Mouse (Mus musculus) small intestine, adult 2 months (tissue): ENCODE data around the gene Ccdc169. TPM values are rescaled to one million over a fixed set of nuclear protein-coding genes. Genes with fewer than 3 reads are reported as not detected.

Experiments
- H3K27ac ChIP-seq: fragments of 200-500 bp; 2 replicates; pipeline ENCODE4 v1.5.1; 2012; ENCODE audit warnings: low read depth, low read length, control low read depth, inconsistent platforms; ENCODE audit not compliant: insufficient read depth
- H3K27me3 ChIP-seq: fragments of 200-500 bp; 2 replicates; pipeline ENCODE4 v1.6.1; 2012; ENCODE audit warnings: mild to moderate bottlenecking, moderate library complexity, low read length, inconsistent platforms; ENCODE audit not compliant: control insufficient read depth, insufficient read depth
- H3K36me3 ChIP-seq: fragments of 200-500 bp; 2 replicates; pipeline ENCODE4 v1.6.1; 2012; ENCODE audit warnings: mild to moderate bottlenecking, low read length, control low read depth, inconsistent platforms; ENCODE audit not compliant: control insufficient read depth, insufficient read depth
- H3K4me1 ChIP-seq: fragments of 200-500 bp; 2 replicates; pipeline ENCODE4 v1.6.1; 2012; ENCODE audit warnings: low read length, inconsistent platforms, mixed read lengths; ENCODE audit not compliant: control insufficient read depth, insufficient read depth, insufficient read length
- H3K4me3 ChIP-seq: fragments of 200-500 bp; 2 replicates; pipeline ENCODE4 v1.5.1; 2012; ENCODE audit warnings: low read depth, mild to moderate bottlenecking, control low read depth, inconsistent platforms, low read length, moderate library complexity
- CTCF ChIP-seq: fragments of 200-500 bp; IDR thresholded peaks from 2 replicates; pipeline ENCODE4 v1.5.1; 2012; ENCODE audit warnings: low read depth, mild to moderate bottlenecking, control low read depth, inconsistent platforms, low read length, moderate library complexity, mixed read lengths; ENCODE audit not compliant: insufficient replicate concordance, insufficient read length; ENCODE audit errors: extremely low read depth
- POLR2A ChIP-seq: fragments of 200-500 bp; IDR thresholded peaks from 2 replicates; pipeline ENCODE4 v1.6.1; 2012; ENCODE audit warnings: low read depth, mild to moderate bottlenecking, control low read depth, inconsistent platforms, low read length, moderate library complexity
- WGBS: fragments of 180-500 bp; shearing (Covaris S2); methylation state at CpG from one replicate; pipeline ENCODE4 v1.1.7; 2018; 5-methylcytosine and 5-hydroxymethylcytosine counted together
- polyA plus RNA-seq: library from polyadenylated mRNA; depleted of rRNA; stranded (reverse); fragments of >200 nt; gene quantifications from 2 replicates; pipeline ENCODE4 v1.2.3, GENCODE M21; 2012

Ccdc169 gene
- polyA plus RNA-seq, 1 experiment: not detected

DNA sequence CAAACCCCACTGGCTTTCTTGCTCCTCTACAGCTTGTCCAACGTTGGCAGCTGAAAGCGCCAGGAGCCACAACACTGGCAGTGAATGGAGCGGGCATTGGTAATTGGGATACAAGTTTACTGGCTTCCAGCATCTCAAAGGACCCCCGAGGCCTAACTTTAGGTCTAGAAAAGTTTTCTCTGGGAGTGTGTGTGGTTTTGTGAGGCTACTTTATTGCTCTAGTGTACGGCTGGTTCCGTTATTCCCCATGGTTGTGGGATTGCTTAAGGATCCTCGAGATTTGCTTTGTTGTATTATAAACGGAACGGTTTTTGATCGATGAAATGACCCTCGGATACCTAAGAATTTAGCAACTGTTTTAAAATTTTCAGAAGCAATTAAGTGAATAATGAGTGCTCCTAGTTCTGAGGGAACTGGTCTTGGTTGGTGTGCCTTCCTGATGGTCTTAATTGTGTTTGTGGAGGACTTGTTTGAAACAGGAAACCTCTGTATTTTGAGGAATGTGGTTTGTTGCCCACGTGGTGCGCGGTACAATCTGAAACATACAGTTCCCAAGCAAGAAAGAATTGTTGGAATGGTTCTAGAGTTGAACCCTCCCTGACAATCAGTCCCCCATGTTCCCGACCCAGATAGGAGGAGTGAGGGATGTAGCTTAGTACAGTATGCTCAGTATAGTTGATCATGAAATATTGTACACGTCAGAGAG is 24.3 kb upstream of the Ccdc169 start:
- Histone ChIP-seq H3K27me3 (no peaks in the 10 kb centered on the region), H3K4me3 (peak overlapping the region; percentile 69), H3K4me1 (peaks cover 4% of the 10 kb centered on the region), H3K36me3 (peaks cover 9% of the 10 kb centered on the region), H3K27ac (peak overlapping the region; percentile 31; the same call in 1 of the 2 replicates)
- 31% methylated on average over 16 of the region's 16 CpGs for WGBS
- no peak for TF ChIP-seq POLR2A
- no peak for TF ChIP-seq CTCF

DNA sequence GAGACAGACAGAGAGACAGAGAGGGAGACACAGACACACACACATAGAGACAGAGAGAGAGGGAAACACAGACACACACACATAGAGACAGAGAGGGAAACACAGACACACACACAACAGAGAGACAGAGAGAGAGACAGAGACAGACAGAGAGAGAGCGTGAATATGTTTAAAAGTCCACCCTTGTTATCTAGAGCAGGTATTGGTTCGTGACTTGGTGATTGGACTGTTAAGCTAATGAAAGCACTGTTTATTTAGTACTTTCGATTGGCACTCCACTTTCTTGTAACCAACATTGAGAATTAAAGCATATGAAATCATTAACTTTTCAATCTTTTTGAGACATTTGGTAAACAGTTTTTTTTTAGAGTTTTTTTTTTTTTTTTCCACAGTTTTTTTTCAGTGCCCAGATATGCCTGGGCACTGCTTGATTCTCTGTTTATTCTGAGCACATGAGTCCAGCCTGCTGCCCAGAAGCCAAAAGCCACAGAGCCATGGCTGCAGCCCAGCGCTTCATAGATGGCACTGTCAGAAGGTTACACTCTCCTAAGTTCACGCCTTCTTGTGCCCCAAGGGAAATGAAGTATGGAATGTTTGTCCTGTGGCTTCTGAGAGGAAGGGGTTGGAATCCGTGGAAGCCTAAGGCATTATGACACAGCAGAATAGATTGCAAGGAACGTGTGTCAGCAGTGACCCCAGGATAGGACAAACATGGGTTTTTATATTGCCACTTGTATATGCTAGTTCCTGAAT is 22.6 kb upstream of the Ccdc169 start:
- TF ChIP-seq CTCF: no peak
- TF ChIP-seq POLR2A: no peak
- no peak overlapping the region for H3K4me3 ChIP-seq
- H3K4me1 ChIP-seq: peaks cover 9% of the 10 kb centered on the region
- WGBS: 24% methylated on average over 7 of the region's 7 CpGs
- H3K27me3 ChIP-seq: no peaks in the 10 kb centered on the region
- H3K27ac ChIP-seq: peak overlapping the region; percentile 61; the same call in 1 of the 2 replicates
- H3K36me3 ChIP-seq: peaks cover 13% of the 10 kb centered on the region

DNA sequence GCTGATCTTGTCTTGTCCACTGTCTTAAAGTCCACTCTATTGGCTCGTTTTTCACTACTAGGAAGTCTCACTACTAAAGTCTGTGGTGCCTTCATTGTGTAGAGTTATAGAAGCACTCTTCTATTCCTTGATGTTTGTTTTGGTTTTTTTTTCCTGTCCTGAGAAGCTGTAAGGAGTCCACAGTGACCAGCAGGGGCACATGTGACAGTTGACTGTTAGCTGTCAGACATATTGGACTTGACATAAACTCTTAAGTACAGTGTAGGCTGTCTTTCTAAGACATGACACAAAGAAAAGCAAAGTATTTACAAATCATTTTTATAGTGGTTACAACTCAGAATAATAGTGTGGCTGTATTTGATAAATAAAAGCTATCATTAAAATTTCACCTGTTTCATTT is 22.1 kb upstream of the Ccdc169 start:
- WGBS: 31% methylated on average over 1 of the region's 1 CpGs
- Histone ChIP-seq H3K4me3 (no peak overlapping the region), H3K27ac (no peak overlapping the region), H3K36me3 (peaks cover 13% of the 10 kb centered on the region), H3K27me3 (no peaks in the 10 kb centered on the region), H3K4me1 (peaks cover 9% of the 10 kb centered on the region)
- no peak for TF ChIP-seq POLR2A
- TF ChIP-seq CTCF: no peak

GRCm38 (mm10) chr3:55115989-55116388 is 21.1 kb upstream of the Ccdc169 start:
- Histone ChIP-seq H3K4me1 (peaks cover 9% of the 10 kb centered on the region), H3K36me3 (peaks cover 17% of the 10 kb centered on the region), H3K4me3 (no peak overlapping the region), H3K27ac (no peak overlapping the region), H3K27me3 (no peaks in the 10 kb centered on the region)
- 93% methylated on average over 8 of the region's 8 CpGs for WGBS
- no peak for TF ChIP-seq POLR2A
- TF ChIP-seq CTCF: no peak

- no peak for TF ChIP-seq POLR2A
- no peak for TF ChIP-seq CTCF
- H3K27ac ChIP-seq: peak overlapping the region; percentile 59; the same call in 1 of the 2 replicates
- H3K4me1 ChIP-seq: peaks cover 5% of the 10 kb centered on the region
- 36% methylated on average over 6 of the region's 6 CpGs for WGBS
- no peak overlapping the region for H3K4me3 ChIP-seq
- H3K36me3 ChIP-seq: peaks cover 35% of the 10 kb centered on the region
- no peaks in the 10 kb centered on the region for H3K27me3 ChIP-seq
Observed at GRCm38 (mm10) chr3:55119275-55119898, 17.8 kb upstream of the Ccdc169 start.

GRCm38 (mm10) chr3:55122336-55122870 is 14.7 kb upstream of the Ccdc169 start:
- TF ChIP-seq POLR2A (no peak), CTCF (no peak)
- Histone ChIP-seq H3K27me3 (no peaks in the 10 kb centered on the region), H3K4me3 (no peak overlapping the region), H3K36me3 (peaks cover 46% of the 10 kb centered on the region), H3K4me1 (peaks cover 5% of the 10 kb centered on the region), H3K27ac (no peak overlapping the region)
- WGBS: 82% methylated on average over 3 of the region's 3 CpGs

DNA sequence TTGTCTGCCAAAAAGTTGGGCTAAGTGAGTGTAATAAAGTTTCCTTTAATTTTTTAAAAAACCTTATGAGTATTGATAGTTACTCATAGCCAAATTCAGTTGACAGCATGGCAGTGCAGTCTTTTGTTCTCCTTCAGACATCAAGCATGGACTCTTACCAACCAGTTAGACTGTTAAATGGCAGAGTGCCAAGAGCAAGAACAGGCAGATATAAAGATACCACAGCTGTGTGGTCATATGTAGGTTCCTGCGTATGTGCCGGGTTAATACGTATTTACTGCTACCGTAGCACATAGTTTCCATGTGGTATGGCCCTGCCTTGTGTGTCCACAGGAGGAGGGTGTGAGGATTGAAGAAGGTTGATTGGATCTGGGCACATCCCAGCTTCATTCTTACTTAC is 14.1 kb upstream of the Ccdc169 start:
- no peak for TF ChIP-seq POLR2A
- TF ChIP-seq CTCF: no peak
- Histone ChIP-seq H3K36me3 (peaks cover 45% of the 10 kb centered on the region), H3K4me3 (no peak overlapping the region), H3K27me3 (no peaks in the 10 kb centered on the region), H3K27ac (no peak overlapping the region), H3K4me1 (peaks cover 5% of the 10 kb centered on the region)
- 81% methylated on average over 4 of the region's 4 CpGs for WGBS
